Mouse (Mus musculus): ENCODE measurements around the gene Slc6a6. TPM values are rescaled to one million over a fixed set of nuclear protein-coding genes. Genes with fewer than 3 reads are reported as not detected.

Gene Slc6a6
- polyA plus RNA-seq, 1 experiment from 2014 or later: 60.0 TPM

DNA sequence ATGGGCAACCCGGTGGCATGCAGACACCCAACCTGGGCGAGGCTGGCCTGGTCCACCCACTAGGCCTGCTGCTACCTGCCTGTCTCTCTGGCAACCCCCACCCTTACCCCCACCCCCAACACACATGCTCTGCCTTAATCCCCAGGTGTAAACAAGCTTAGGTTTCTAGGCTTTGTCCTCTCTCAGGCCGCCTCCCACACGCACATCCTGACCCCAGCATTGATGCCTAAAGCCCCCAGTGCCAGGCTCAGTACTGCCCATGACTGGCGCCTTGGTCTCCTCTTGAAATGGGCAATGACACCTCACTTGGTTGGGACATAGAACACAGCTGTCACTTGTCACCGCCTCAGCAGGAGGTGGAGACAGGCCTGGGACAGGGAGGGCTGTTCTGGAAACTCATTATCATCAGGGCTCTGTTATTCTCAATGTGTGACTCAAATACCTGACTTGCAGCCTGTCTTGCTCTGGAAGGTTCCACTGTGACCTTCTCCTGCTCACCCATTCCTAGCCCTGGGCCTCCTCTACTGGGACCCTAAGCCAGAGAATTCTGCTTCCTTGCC lies 27.9 kb upstream of the Slc6a6 start:
- no peaks in the 10 kb centered on the region for H3K9me3 ChIP-seq
- WGBS: 48% methylated on average over 6 of the region's 6 CpGs
- H3K27me3 ChIP-seq (ENCODE audit: insufficient read depth, poor library complexity, severe bottlenecking): no peaks in the 10 kb centered on the region
- DNase-seq (ENCODE audit: low spot score): no peak
- peaks cover 23% of the 10 kb centered on the region for H3K4me1 ChIP-seq (replicated peaks)
- no peak overlapping the region for H3K4me3 ChIP-seq
- peak overlapping the region; percentile 59 for H3K27ac ChIP-seq
- H3K36me3 ChIP-seq: no peaks in the 10 kb centered on the region

DNA sequence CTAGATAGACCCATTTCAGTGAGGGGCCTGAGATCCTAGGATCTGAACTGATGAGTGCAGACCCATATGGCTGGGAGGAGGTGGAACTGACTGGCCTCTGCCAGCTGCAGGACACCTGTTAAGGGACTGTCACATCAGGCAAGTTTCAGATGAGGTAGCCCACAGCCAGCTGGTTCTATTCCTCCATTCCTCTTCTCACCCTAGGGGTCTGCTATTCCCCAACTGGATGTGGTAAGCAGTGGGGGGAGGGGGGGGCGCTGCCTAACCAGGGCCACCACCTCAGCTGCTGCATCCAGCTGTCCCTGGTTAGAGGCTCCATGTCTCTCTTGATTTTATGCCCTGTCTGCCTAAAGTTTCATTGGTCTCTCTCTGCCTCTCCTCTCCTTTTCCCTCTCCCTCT lies 25.6 kb upstream of the Slc6a6 start:
- no peak overlapping the region for H3K4me3 ChIP-seq
- H3K9me3 ChIP-seq: no peaks in the 10 kb centered on the region
- peaks cover 27% of the 10 kb centered on the region for H3K4me1 ChIP-seq (replicated peaks)
- 31% methylated on average over 1 of the region's 1 CpGs for WGBS
- H3K36me3 ChIP-seq: no peaks in the 10 kb centered on the region
- H3K27ac ChIP-seq: no peak overlapping the region
- no peak for DNase-seq (ENCODE audit: low spot score)
- no peaks in the 10 kb centered on the region for H3K27me3 ChIP-seq (ENCODE audit: insufficient read depth, poor library complexity, severe bottlenecking)

DNA sequence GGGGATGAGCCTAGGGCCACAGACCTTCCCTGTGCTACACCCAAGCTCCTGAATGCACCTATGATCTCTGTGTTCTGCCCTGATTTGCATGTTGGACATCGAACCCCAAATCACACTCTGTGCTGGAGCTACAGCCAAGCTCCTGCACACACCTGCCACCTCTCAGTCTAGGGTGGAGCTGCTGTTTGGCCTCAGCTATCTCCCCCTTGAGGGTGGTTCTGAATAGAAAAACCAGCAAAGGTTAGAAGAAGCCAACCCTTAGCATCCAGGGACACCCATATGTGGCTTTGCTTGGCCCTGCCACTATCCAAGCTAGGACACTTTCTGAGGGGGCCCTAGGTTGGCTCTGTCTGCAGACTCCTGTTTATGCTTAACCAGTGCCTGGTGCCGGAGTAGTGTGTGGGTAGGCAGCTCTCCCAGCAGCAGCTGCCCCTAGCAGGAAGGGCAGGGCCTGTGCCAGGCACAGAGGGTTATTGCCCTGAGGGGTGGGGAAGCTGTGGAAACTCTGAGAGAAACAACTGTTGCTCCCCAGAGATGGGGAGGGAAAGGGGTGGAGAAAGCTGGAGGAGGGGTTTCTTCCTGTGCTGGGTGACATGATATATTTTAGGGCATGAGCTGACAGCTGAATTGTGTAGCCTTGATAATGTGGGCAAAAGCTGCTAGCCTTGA lies 23.9 kb upstream of the Slc6a6 start:
- no peaks in the 10 kb centered on the region for H3K36me3 ChIP-seq
- no peaks in the 10 kb centered on the region for H3K27me3 ChIP-seq (ENCODE audit: insufficient read depth, poor library complexity, severe bottlenecking)
- DNase-seq (ENCODE audit: low spot score): no peak
- no peaks in the 10 kb centered on the region for H3K9me3 ChIP-seq
- 73% methylated on average over 2 of the region's 2 CpGs for WGBS
- H3K4me1 ChIP-seq (replicated peaks): peaks cover 27% of the 10 kb centered on the region
- H3K27ac ChIP-seq: no peak overlapping the region
- H3K4me3 ChIP-seq: no peak overlapping the region

DNA sequence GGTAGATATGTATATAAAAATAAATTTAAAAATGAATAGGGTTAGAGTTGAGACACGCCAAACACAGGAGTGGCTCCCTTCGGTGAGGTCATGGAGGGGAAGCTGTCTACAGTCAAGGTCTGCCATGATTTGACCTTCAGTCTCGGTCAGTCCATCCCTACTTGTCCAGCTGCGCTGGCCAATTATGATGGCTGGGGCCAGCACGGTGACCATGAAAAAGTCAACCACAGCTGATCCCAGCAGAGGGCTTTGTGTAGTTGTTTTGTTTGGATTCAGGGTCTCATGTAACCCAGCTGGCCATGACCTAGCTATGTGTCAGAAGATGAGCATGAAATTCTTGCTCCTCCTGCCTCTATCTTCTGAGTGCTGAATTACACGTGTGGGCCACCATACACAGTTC lies 21.6 kb upstream of the Slc6a6 start:
- no peak for DNase-seq (ENCODE audit: low spot score)
- Histone ChIP-seq H3K4me3 (no peak overlapping the region), H3K27me3 (ENCODE audit: insufficient read depth, poor library complexity, severe bottlenecking) (no peaks in the 10 kb centered on the region), H3K36me3 (no peaks in the 10 kb centered on the region), H3K27ac (no peak overlapping the region), H3K4me1 (replicated peaks) (peaks cover 14% of the 10 kb centered on the region), H3K9me3 (no peaks in the 10 kb centered on the region)
- WGBS: 62% methylated on average over 6 of the region's 6 CpGs

DNA sequence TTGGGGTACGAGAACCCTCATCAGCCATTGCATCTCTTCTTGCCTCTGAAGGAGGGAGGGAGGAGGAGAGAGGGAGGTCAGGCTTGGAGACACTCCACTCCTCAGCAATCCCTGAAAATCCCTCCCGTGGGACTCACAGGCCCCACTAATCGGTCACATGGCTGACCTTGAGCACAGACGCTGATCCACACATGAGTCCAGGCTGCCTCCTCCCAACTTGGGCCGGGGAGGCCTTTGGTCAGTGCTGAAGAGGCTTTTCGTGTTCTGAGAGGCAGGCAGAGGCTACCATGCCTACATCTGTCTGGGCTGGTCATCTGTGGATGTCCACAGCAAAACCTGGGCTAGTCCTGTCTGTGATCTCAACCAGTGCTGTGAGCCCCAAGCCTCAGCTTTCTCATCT lies 20.2 kb upstream of the Slc6a6 start:
- Histone ChIP-seq H3K9me3 (no peaks in the 10 kb centered on the region), H3K4me3 (no peak overlapping the region), H3K4me1 (replicated peaks) (peaks cover 18% of the 10 kb centered on the region), H3K36me3 (no peaks in the 10 kb centered on the region), H3K27ac (no peak overlapping the region), H3K27me3 (ENCODE audit: insufficient read depth, poor library complexity, severe bottlenecking) (no peaks in the 10 kb centered on the region)
- WGBS: 85% methylated on average over 6 of the region's 6 CpGs
- DNase-seq (ENCODE audit: low spot score): no peak

DNA sequence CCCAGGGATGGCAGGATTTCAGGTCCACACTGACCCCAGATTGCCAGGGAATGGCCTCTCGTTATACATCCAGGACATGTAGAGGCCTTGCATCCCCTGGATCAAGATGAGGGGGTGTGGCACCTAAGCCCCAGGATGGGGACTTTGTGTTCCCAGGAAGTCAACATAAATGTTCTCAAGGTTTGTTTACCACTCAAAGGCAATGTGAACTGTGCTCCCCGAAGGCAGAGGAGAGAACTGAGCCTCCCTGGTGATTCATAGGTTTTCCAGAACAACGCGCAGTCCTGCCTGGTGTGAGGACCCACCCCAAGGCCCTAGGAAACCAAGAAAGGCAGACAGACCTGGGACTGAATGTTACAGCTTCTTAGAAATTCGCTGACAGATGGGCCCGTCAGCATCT lies 18.6 kb upstream of the Slc6a6 start:
- no peak overlapping the region for H3K27ac ChIP-seq
- H3K4me3 ChIP-seq: no peak overlapping the region
- H3K9me3 ChIP-seq: no peaks in the 10 kb centered on the region
- no peaks in the 10 kb centered on the region for H3K36me3 ChIP-seq
- peaks cover 30% of the 10 kb centered on the region for H3K4me1 ChIP-seq (replicated peaks)
- 89% methylated on average over 6 of the region's 6 CpGs for WGBS
- DNase-seq (ENCODE audit: low spot score): no peak
- no peaks in the 10 kb centered on the region for H3K27me3 ChIP-seq (ENCODE audit: insufficient read depth, poor library complexity, severe bottlenecking)

DNA sequence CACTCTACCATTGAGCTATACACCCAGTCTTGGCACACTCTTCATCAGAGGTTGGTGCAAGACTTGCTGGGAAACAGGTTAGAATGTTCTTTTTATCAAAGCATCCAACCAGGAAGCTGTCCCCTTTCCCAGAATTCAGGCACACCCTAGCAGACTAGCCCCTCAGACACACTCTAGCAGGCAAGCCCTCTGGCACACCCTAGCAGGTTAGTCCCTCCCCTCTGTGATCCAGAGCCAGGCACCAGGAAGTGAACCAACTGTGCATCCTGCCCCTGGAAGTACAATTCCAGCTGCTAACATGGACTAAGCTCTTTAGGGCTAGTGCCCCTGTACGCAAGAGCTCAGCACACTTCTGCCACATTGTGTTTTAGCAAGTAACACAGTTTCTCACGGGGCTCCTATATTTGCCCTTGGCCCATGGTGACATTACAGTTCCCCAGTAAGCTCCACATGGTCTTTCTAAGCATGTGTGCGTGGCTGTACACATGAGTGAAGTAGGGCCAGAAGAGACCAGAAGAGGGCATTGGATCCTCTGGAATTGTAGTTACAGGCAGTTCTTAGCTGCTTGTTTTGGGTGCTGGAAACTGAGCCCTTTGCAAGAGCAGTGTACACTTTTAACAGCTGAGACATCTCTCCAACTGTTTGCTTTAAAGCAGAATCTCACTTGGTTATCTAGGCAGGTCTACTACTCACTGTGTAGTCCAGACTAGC lies 17.7 kb upstream of the Slc6a6 start:
- WGBS: 92% methylated on average over 3 of the region's 3 CpGs
- Histone ChIP-seq H3K4me1 (replicated peaks) (peaks cover 31% of the 10 kb centered on the region), H3K4me3 (no peak overlapping the region), H3K9me3 (no peaks in the 10 kb centered on the region), H3K27ac (no peak overlapping the region), H3K27me3 (ENCODE audit: insufficient read depth, poor library complexity, severe bottlenecking) (no peaks in the 10 kb centered on the region), H3K36me3 (no peaks in the 10 kb centered on the region)
- DNase-seq (ENCODE audit: low spot score): no peak

DNA sequence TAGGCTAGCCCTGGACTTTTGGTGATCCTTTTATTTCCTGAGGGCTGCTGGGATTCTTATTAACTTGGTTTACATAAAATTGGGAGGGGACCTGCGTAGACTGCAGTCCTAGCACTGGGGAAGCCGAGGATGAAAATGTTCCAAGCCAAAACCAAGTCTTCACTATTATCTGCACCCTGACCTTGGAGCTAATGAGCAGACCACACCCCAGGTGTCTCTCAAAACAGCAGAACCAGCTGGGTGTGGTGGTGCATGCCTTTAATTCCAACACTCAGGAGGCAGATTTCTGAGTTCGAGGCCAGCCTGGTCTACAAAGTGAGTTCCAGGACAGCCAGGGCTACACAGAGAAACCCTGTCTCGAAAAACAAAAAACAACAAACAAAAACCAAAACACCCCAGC lies 16.7 kb upstream of the Slc6a6 start:
- Histone ChIP-seq H3K27me3 (ENCODE audit: insufficient read depth, poor library complexity, severe bottlenecking) (no peaks in the 10 kb centered on the region), H3K4me1 (replicated peaks) (peaks cover 31% of the 10 kb centered on the region), H3K9me3 (no peaks in the 10 kb centered on the region), H3K36me3 (no peaks in the 10 kb centered on the region), H3K27ac (no peak overlapping the region), H3K4me3 (no peak overlapping the region)
- no peak for DNase-seq (ENCODE audit: low spot score)
- WGBS: 86% methylated on average over 4 of the region's 4 CpGs

DNA sequence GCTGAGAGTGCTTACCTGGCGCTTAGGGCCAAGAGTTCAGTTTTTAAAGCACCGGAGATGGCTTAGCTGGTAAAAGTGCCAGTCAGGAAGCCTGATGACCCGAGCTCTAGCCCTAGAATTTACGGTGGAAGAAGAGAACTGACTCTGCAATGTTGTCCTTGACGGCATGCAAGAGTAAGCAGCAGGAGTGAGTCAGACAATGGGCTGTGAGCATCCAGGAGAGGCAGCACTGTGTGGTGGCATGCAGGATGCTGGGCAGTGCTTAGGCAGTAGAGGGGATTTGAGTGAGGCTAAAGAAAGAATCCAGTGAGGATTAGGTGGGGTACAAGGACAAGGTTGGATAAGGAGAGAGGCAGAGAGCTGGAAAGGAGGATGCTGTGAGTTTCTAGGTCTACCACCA lies 15.6 kb upstream of the Slc6a6 start:
- H3K36me3 ChIP-seq: no peaks in the 10 kb centered on the region
- peaks cover 26% of the 10 kb centered on the region for H3K4me1 ChIP-seq (replicated peaks)
- no peaks in the 10 kb centered on the region for H3K27me3 ChIP-seq (ENCODE audit: insufficient read depth, poor library complexity, severe bottlenecking)
- H3K4me3 ChIP-seq: no peak overlapping the region
- 55% methylated on average over 5 of the region's 5 CpGs for WGBS
- no peaks in the 10 kb centered on the region for H3K9me3 ChIP-seq
- no peak overlapping the region for H3K27ac ChIP-seq
- no peak for DNase-seq (ENCODE audit: low spot score)

DNA sequence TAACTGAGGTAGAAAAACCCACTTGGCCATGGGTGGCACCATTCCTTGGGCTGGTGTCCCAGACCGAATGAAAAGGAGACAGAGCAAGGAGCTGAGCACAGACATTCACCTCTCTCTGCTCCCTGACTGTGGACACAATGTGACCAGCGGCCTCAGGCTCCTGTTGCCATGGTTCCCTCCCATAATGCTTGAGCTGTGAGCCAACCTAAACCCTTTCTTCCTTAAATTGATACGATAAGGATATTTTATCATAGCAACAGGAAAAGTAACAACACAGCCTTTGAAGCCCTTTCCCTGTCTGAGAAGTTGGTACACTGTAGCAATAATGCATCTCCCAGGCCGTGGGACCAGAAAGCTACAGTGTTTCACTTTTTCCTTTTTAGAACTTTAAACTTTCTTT lies 14.6 kb upstream of the Slc6a6 start:
- Histone ChIP-seq H3K4me3 (no peak overlapping the region), H3K27ac (no peak overlapping the region), H3K27me3 (ENCODE audit: insufficient read depth, poor library complexity, severe bottlenecking) (no peaks in the 10 kb centered on the region), H3K36me3 (no peaks in the 10 kb centered on the region), H3K9me3 (no peaks in the 10 kb centered on the region), H3K4me1 (replicated peaks) (peaks cover 21% of the 10 kb centered on the region)
- WGBS: 49% methylated on average over 4 of the region's 4 CpGs
- DNase-seq (ENCODE audit: low spot score): no peak

DNA sequence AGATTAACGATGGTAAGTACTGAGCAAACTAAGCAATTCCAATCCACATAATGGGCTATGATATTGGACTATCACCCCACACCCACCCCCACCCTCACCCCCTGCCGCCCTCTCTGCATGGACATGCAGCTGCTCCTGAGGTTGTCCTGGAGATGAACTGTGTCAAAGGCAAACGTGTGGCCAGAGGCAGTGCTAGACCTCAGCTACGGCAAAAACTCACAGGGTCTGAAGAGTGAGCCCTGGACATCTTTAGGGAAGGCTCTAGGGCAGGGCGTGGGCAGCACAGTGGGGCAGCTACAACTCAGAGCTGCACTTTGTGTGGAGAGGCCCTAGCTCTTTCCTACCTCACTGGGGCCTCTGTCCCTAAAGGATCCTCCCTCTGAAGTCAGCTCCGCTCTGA lies 13.6 kb upstream of the Slc6a6 start:
- Histone ChIP-seq H3K27me3 (ENCODE audit: insufficient read depth, poor library complexity, severe bottlenecking) (no peaks in the 10 kb centered on the region), H3K4me3 (no peak overlapping the region), H3K9me3 (no peaks in the 10 kb centered on the region), H3K27ac (0 out of 2 replicates have a peak overlapping the region, but pooled peaks have one; percentile 62), H3K36me3 (no peaks in the 10 kb centered on the region), H3K4me1 (replicated peaks) (peaks cover 27% of the 10 kb centered on the region)
- DNase-seq (ENCODE audit: low spot score): no peak
- WGBS: 48% methylated on average over 6 of the region's 6 CpGs

DNA sequence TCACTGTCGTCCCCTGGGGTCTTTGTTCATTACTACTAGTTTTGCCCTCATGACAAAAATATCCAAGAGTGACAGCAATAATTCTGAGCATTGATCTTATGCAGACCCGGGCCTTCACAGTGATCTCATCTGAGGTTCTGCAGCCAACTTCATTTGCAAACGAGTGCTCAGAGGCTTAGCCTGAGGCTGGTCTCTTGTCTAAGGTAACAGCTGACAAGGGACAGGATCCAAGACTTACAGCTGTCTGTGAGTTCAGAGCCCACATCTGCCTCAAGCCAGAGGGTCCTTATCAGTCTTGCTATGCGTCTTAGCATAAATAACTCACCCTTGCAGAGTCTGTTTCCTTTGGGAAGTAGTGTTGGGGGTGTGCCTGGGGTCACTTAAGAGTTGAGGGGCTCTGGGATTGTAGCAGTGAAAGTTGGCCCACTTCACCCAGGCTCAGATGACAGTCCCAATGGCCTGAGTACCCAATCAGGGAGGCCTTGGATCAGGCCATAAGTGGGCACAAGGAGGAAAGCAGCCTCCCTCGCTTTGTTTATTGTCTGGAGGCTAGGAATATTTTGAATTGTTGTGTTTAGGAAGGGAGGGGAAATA lies 9.0 kb upstream of the Slc6a6 start:
- Histone ChIP-seq H3K9me3 (no peaks in the 10 kb centered on the region), H3K27me3 (ENCODE audit: insufficient read depth, poor library complexity, severe bottlenecking) (no peaks in the 10 kb centered on the region), H3K4me1 (replicated peaks) (peaks cover 29% of the 10 kb centered on the region), H3K4me3 (no peak overlapping the region), H3K27ac (no peak overlapping the region), H3K36me3 (no peaks in the 10 kb centered on the region)
- no peak for DNase-seq (ENCODE audit: low spot score)
- 61% methylated on average over 5 of the region's 5 CpGs for WGBS

DNA sequence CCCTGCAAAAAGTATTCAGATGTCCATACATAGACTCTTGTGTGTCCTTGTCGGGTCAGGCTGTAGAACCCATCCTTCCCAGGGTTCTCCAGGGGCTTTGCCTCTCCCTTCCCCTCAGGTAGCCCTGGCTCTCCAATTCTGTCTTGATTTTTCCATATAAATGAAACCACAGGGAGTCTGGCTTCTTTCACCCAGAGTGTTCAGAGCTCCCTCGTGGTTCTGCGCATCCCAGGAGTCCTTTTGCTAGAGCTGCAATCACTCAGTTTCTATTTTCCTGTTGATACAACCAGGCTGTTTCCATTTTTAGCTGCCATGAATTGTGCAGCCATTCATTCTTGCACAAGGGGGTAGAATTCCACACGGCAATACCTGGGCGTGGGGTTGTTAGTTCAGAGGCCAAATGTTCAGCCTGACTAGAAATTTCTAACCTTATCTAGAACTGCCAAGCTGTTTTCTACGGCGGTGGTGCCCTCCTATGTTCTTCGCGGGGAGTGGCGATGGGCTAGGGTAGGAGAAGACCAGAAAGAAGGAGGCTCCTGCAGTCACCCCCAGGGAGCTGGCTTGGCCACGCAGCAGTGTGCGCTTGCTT lies 5.3 kb upstream of the Slc6a6 start:
- H3K4me3 ChIP-seq: no peak overlapping the region
- H3K27me3 ChIP-seq (ENCODE audit: insufficient read depth, poor library complexity, severe bottlenecking): no peaks in the 10 kb centered on the region
- 48% methylated on average over 12 of the region's 12 CpGs for WGBS
- DNase-seq (ENCODE audit: low spot score): no peak
- no peaks in the 10 kb centered on the region for H3K36me3 ChIP-seq
- peaks cover 39% of the 10 kb centered on the region for H3K4me1 ChIP-seq (replicated peaks)
- no peaks in the 10 kb centered on the region for H3K9me3 ChIP-seq
- H3K27ac ChIP-seq: peak overlapping the region; percentile 64

Data from hindbrain, embryonic 10.5 days (tissue).